Mouse (Mus musculus): Measurements from ENCODE around the gene Anxa2. TPM values are rescaled to one million over a fixed set of nuclear protein-coding genes. Genes with fewer than 3 reads are reported as not detected.

The Anxa2 gene
- polyA plus RNA-seq, 1 experiment: 2,389 TPM

- Histone ChIP-seq H3K79me3 (ENCODE audit: low read depth) (no peaks in the 10 kb centered on the region), H3K79me2 (ENCODE audit: control insufficient read depth, insufficient read depth) (no peaks in the 10 kb centered on the region), H3ac (ENCODE audit: control insufficient read depth, insufficient read length, low read depth) (no peak overlapping the region), H3K36me3 (ENCODE audit: control insufficient read depth, insufficient read depth) (no peaks in the 10 kb centered on the region), H3K4me3 (ENCODE audit: insufficient read depth, poor library complexity, severe bottlenecking) (no peak overlapping the region), H3K27me3 (ENCODE audit: control insufficient read depth, insufficient read depth, insufficient read length) (peaks cover 60% of the 10 kb centered on the region)
- TF ChIP-seq USF1 (IDR thresholded peaks at IDR 0.05; ENCODE audit: low read depth) (no peak), MAX (IDR thresholded peaks at IDR 0.05) (no peak), CTCF (IDR thresholded peaks at IDR 0.05; ENCODE audit: control insufficient read depth, insufficient read depth, insufficient read length) (no peak), FOSL1 (IDR thresholded peaks at IDR 0.05; ENCODE audit: insufficient read depth, low read length, poor library complexity, severe bottlenecking) (no peak), MYOG (IDR thresholded peaks at IDR 0.05; ENCODE audit: control insufficient read depth, extremely low read depth, insufficient read length) (no peak), MYOD1 (IDR thresholded peaks at IDR 0.05; ENCODE audit: control insufficient read depth, insufficient read length, low read depth) (no peak), CEBPB (IDR thresholded peaks at IDR 0.05; ENCODE audit: low read depth) (no peak)
These were observed 53.8 kb downstream of the Anxa2 start for GRCm38 (mm10) chr9:69507206-69507605.

GRCm38 (mm10) chr9:69508016-69508415 lies 54.6 kb downstream of the Anxa2 start:
- Histone ChIP-seq H3ac (ENCODE audit: control insufficient read depth, insufficient read length, low read depth) (no peak overlapping the region), H3K79me2 (ENCODE audit: control insufficient read depth, insufficient read depth) (no peaks in the 10 kb centered on the region)
- TF ChIP-seq MAX (IDR thresholded peaks at IDR 0.05) (no peak), USF1 (IDR thresholded peaks at IDR 0.05; ENCODE audit: low read depth) (no peak), CTCF (IDR thresholded peaks at IDR 0.05; ENCODE audit: control insufficient read depth, insufficient read depth, insufficient read length) (no peak), CEBPB (IDR thresholded peaks at IDR 0.05; ENCODE audit: low read depth) (no peak), MYOG (IDR thresholded peaks at IDR 0.05; ENCODE audit: control insufficient read depth, extremely low read depth, insufficient read length) (no peak), MYOD1 (IDR thresholded peaks at IDR 0.05; ENCODE audit: control insufficient read depth, insufficient read length, low read depth) (no peak), FOSL1 (IDR thresholded peaks at IDR 0.05; ENCODE audit: insufficient read depth, low read length, poor library complexity, severe bottlenecking) (no peak)

GRCm38 (mm10) chr9:69511881-69512590 lies 58.6 kb downstream of the Anxa2 start:
- H3ac ChIP-seq (ENCODE audit: control insufficient read depth, insufficient read length, low read depth): no peak overlapping the region
- TF ChIP-seq CTCF (IDR thresholded peaks at IDR 0.05; ENCODE audit: control insufficient read depth, insufficient read depth, insufficient read length) (no peak), CEBPB (IDR thresholded peaks at IDR 0.05; ENCODE audit: low read depth) (no peak), MYOG (IDR thresholded peaks at IDR 0.05; ENCODE audit: control insufficient read depth, extremely low read depth, insufficient read length) (no peak), MAX (IDR thresholded peaks at IDR 0.05) (no peak), FOSL1 (IDR thresholded peaks at IDR 0.05; ENCODE audit: insufficient read depth, low read length, poor library complexity, severe bottlenecking) (no peak), USF1 (IDR thresholded peaks at IDR 0.05; ENCODE audit: low read depth) (no peak), MYOD1 (IDR thresholded peaks at IDR 0.05; ENCODE audit: control insufficient read depth, insufficient read length, low read depth) (no peak)
- H3K27me3 ChIP-seq (ENCODE audit: control insufficient read depth, insufficient read depth, insufficient read length): peaks cover 74% of the 10 kb centered on the region
- no peaks in the 10 kb centered on the region for H3K79me2 ChIP-seq (ENCODE audit: control insufficient read depth, insufficient read depth)
- H3K79me3 ChIP-seq (ENCODE audit: low read depth): no peaks in the 10 kb centered on the region
- no peak overlapping the region for H3K4me3 ChIP-seq (ENCODE audit: insufficient read depth, poor library complexity, severe bottlenecking)
- no peaks in the 10 kb centered on the region for H3K36me3 ChIP-seq (ENCODE audit: control insufficient read depth, insufficient read depth)

More at GRCm38 (mm10) chr9:69508016-69508415, 54.6 kb downstream of the Anxa2 start:
- Histone ChIP-seq H3K36me3 (ENCODE audit: control insufficient read depth, insufficient read depth) (no peaks in the 10 kb centered on the region), H3K4me3 (ENCODE audit: insufficient read depth, poor library complexity, severe bottlenecking) (no peak overlapping the region), H3K27me3 (ENCODE audit: control insufficient read depth, insufficient read depth, insufficient read length) (peaks cover 67% of the 10 kb centered on the region), H3K79me3 (ENCODE audit: low read depth) (no peaks in the 10 kb centered on the region)

- H3K27me3 ChIP-seq (ENCODE audit: control insufficient read depth, insufficient read depth, insufficient read length): peaks cover 68% of the 10 kb centered on the region
These were observed 59.3 kb downstream of the Anxa2 start for GRCm38 (mm10) chr9:69512726-69513125.

GRCm38 (mm10) chr9:69514206-69514605 lies 60.8 kb downstream of the Anxa2 start:
- no peak for TF ChIP-seq MAX (IDR thresholded peaks at IDR 0.05)
- no peak for TF ChIP-seq MYOD1 (IDR thresholded peaks at IDR 0.05; ENCODE audit: control insufficient read depth, insufficient read length, low read depth)
- TF ChIP-seq MYOG (IDR thresholded peaks at IDR 0.05; ENCODE audit: control insufficient read depth, extremely low read depth, insufficient read length): no peak
- TF ChIP-seq USF1 (IDR thresholded peaks at IDR 0.05; ENCODE audit: low read depth): no peak
- TF ChIP-seq CTCF (IDR thresholded peaks at IDR 0.05; ENCODE audit: control insufficient read depth, insufficient read depth, insufficient read length): no peak
- no peak for TF ChIP-seq CEBPB (IDR thresholded peaks at IDR 0.05; ENCODE audit: low read depth)
- no peak for TF ChIP-seq FOSL1 (IDR thresholded peaks at IDR 0.05; ENCODE audit: insufficient read depth, low read length, poor library complexity, severe bottlenecking)
- no peaks in the 10 kb centered on the region for H3K79me3 ChIP-seq (ENCODE audit: low read depth)
- H3K4me3 ChIP-seq (ENCODE audit: insufficient read depth, poor library complexity, severe bottlenecking): no peak overlapping the region
- peaks cover 58% of the 10 kb centered on the region for H3K27me3 ChIP-seq (ENCODE audit: control insufficient read depth, insufficient read depth, insufficient read length)
- no peak overlapping the region for H3ac ChIP-seq (ENCODE audit: control insufficient read depth, insufficient read length, low read depth)
- no peaks in the 10 kb centered on the region for H3K79me2 ChIP-seq (ENCODE audit: control insufficient read depth, insufficient read depth)
- H3K36me3 ChIP-seq (ENCODE audit: control insufficient read depth, insufficient read depth): no peaks in the 10 kb centered on the region

More at GRCm38 (mm10) chr9:69512726-69513125, 59.3 kb downstream of the Anxa2 start:
- no peaks in the 10 kb centered on the region for H3K79me2 ChIP-seq (ENCODE audit: control insufficient read depth, insufficient read depth)
- H3K4me3 ChIP-seq (ENCODE audit: insufficient read depth, poor library complexity, severe bottlenecking): no peak overlapping the region
- TF ChIP-seq USF1 (IDR thresholded peaks at IDR 0.05; ENCODE audit: low read depth): no peak
- TF ChIP-seq CEBPB (IDR thresholded peaks at IDR 0.05; ENCODE audit: low read depth): no peak
- no peak for TF ChIP-seq MYOD1 (IDR thresholded peaks at IDR 0.05; ENCODE audit: control insufficient read depth, insufficient read length, low read depth)
- no peak for TF ChIP-seq FOSL1 (IDR thresholded peaks at IDR 0.05; ENCODE audit: insufficient read depth, low read length, poor library complexity, severe bottlenecking)
- TF ChIP-seq CTCF (IDR thresholded peaks at IDR 0.05; ENCODE audit: control insufficient read depth, insufficient read depth, insufficient read length): no peak
- no peak for TF ChIP-seq MYOG (IDR thresholded peaks at IDR 0.05; ENCODE audit: control insufficient read depth, extremely low read depth, insufficient read length)
- TF ChIP-seq MAX (IDR thresholded peaks at IDR 0.05): no peak
- no peak overlapping the region for H3ac ChIP-seq (ENCODE audit: control insufficient read depth, insufficient read length, low read depth)
- no peaks in the 10 kb centered on the region for H3K36me3 ChIP-seq (ENCODE audit: control insufficient read depth, insufficient read depth)
- no peaks in the 10 kb centered on the region for H3K79me3 ChIP-seq (ENCODE audit: low read depth)
